Comparison of ENCODE assay signal across 8 mouse cellular contexts in the genomic region with DNA sequence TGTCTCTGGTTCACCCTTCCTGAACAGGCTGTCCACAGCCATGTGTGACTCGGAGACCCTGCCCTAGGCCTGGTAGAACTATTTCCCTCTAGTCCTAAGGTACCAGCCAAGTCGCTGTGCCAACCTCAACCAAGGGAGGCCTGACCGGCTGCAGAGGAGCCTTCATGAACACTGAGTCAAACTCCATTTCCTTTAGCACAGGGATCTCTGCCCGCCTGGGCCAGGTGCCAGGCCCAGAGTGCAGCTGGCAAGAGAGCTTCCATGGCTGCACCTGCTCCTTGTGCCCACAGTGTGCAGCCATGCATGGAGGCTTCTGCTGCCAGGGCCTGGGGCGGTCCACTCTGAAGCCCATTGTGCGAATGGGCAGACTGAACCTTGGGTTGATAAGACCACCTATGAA. TPM values are rescaled to one million over a fixed set of nuclear protein-coding genes. Genes with fewer than 3 reads are reported as not detected.
DNase-seq lines count a peak whose midpoint lies in the region; ATAC-seq and TF ChIP-seq lines count a peak whose summit lies in the region.

No protein-coding gene starts in this region.

- 79% methylated on average over 6 of the region's 6 CpGs for WGBS in heart, embryonic 12.5 days

- no peak for ATAC-seq in heart, embryonic 12.5 days (ENCODE audit: insufficient number of reproducible peaks, low FRiP score)
- ATAC-seq in Patski, result peak; percentile 27

- no peaks in the 10 kb centered on the region for H3K36me3 ChIP-seq in heart, embryonic 12.5 days

- H3K4me3 ChIP-seq in heart, embryonic 12.5 days, result no peak overlapping the region

- H3K4me1 ChIP-seq in heart, embryonic 12.5 days (replicated peaks), result no peaks in the 10 kb centered on the region

- POLR2A ChIA-PET in Patski (lab: Charles Lee), result no interaction called here

- H3K9me3 ChIP-seq in heart, embryonic 12.5 days (replicated peaks), result no peaks in the 10 kb centered on the region

- no peak for TF ChIP-seq CTCF in Patski (IDR thresholded peaks at IDR 0.05)

- in situ Hi-C loops in Patski (cut with MboI; ENCODE audit: low pct_unique_long_range_greater_than_20kb), result no loop called here

- no peak overlapping the region for H3K9ac ChIP-seq in heart, embryonic 12.5 days

- CTCF ChIA-PET in Patski (lab: Charles Lee), result no interaction called here

- peaks cover 55% of the 10 kb centered on the region for H3K27me3 ChIP-seq in heart, embryonic 12.5 days (replicated peaks)
- H3K27me3 ChIP-seq in Patski, result no peaks in the 10 kb centered on the region

- peak; percentile 38 to 52 for DNase-seq in heart, adult 18-20 months
- no peak for DNase-seq in Patski (ENCODE audit: low read depth, low spot score)
- peak; percentile 98 to 99 for DNase-seq in cerebellum, postnatal 10 days
- peak; percentile 60 for DNase-seq in kidney, postnatal 10 days
- DNase-seq in right cerebral cortex, postnatal 14 days, result peak; percentile 45
- DNase-seq in c-Kit-positive CD71-positive TER-119-positive erythroid progenitor cells, embryonic 14.5 days (ENCODE audit: low spot score), result no peak
- no peak for DNase-seq in thymus, postnatal 10 days (ENCODE audit: low spot score in 2 of 2)

- H3K4me2 ChIP-seq in heart, embryonic 12.5 days, result no peak overlapping the region

- H3K27ac ChIP-seq in heart, embryonic 12.5 days (ENCODE audit: poor library complexity, severe bottlenecking), result no peak overlapping the region

RNA-seq across cellular contexts. Expression of a gene that starts 20.9 kb away (rescaled TPM):
- total RNA-seq in heart, adult 18-20 months (2021), result under 1 TPM; 0.05 to 0.10 TPM
- polyA plus RNA-seq in heart, embryonic 12.5 days (2016; fragmentation: Nextera tagmentation; extraction: Ambion mirVana), result 0.31 and 0.48 TPM in 2 replicates
- polyA plus RNA-seq in Patski (2021), result 0.01 TPM

Comparison
In these comparisons a context has a peak if more than half of its experiments do, and no peak if none do; other contexts are left out.
1. DNase-seq: peak in heart, adult 18-20 months (2 of 2), cerebellum, postnatal 10 days (2 of 2), kidney, postnatal 10 days (single experiment) and right cerebral cortex, postnatal 14 days (single experiment); none in Patski (single experiment), c-Kit-positive CD71-positive TER-119-positive erythroid progenitor cells, embryonic 14.5 days (single experiment) and thymus, postnatal 10 days (0 of 2).